Comparison of ENCODE assay signal across 13 mouse cellular contexts in the genomic region with DNA sequence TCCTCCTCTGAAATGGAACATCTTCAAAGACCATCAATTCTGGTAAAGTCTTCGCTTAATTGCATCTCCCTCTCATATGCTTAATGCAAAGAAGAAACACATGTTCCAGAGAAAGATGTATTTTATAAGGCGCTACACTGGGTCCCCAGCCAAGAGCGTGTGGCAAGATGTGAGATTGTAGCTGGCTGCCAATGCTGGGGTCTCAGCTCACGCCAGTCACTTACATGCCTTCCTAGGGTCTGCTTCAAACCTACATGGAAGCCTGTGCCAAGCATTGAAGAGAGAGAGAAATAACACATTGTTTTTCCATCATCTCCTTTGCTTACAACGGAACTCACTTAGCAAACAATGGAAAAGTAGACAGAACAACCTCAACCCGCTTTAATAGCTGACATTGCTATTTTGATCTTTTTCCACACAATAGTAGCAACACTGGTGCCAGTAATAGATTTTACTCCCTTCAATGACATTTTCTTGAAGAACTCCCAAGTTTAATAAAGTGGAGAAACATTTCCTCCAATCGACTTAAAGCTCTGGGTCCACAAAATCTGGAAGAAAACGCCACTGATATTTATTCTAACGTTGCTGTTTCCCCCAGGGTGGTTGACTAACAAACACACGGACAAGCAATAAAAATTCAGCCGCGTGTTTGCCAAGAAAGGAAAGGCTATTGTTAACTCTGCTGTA.
DNase-seq lines count a peak whose midpoint lies in the region; ATAC-seq and TF ChIP-seq lines count a peak whose summit lies in the region.
"Had no signal": no experiment of that assay in that cellular context is flagged by ENCODE, and none has a peak within 500 bp of the region (broad histone marks: within the 10 kb centered on the region; RNA-seq: fewer than 3 reads in every experiment).

No protein-coding gene starts in this region.

- DNase-seq in forebrain, embryonic 14.5 days (ENCODE audit: low spot score): peak; percentile 24
- no peak for DNase-seq in forebrain, embryonic 10.5 days (ENCODE audit: extremely low spot score, low spot score)
- peak; percentile 69 for DNase-seq in kidney, postnatal 0 days (ENCODE audit: low spot score)
- DNase-seq in kidney, adult 11 months: no peak
- DNase-seq in midbrain, embryonic 11.5 days (ENCODE audit: low spot score, missing footprints): peak; percentile 69
- DNase-seq in limb, embryonic 14.5 days (ENCODE audit: low spot score): peak; percentile 86
- DNase-seq: adrenal gland, postnatal 25 days; kidney, adult 8-10 months; right cerebral cortex, adult 18-20 months; thymus, postnatal 14 days had no signal

- WGBS in forebrain, embryonic 14.5 days: 70% methylated on average over 12 of the region's 12 CpGs
- 91% methylated on average over 12 of the region's 12 CpGs for WGBS in forebrain, embryonic 10.5 days
- WGBS in kidney, postnatal 0 days: 58% methylated on average over 12 of the region's 12 CpGs
- 88% methylated on average over 12 of the region's 12 CpGs for WGBS in midbrain, embryonic 11.5 days
- WGBS in midbrain, embryonic 13.5 days: 85% methylated on average over 12 of the region's 12 CpGs
- WGBS in limb, embryonic 14.5 days: 39% methylated on average over 12 of the region's 12 CpGs
- WGBS in hindbrain, embryonic 12.5 days: 87% methylated on average over 12 of the region's 12 CpGs

- no peaks in the 10 kb centered on the region for H3K36me3 ChIP-seq in forebrain, embryonic 14.5 days (ENCODE audit: control insufficient read depth, insufficient read depth, low read length)
- H3K36me3 ChIP-seq in forebrain, embryonic 10.5 days (replicated peaks): no peaks in the 10 kb centered on the region
- no peaks in the 10 kb centered on the region for H3K36me3 ChIP-seq in kidney, postnatal 0 days (ENCODE audit: insufficient read depth, low read length)
- H3K36me3 ChIP-seq in midbrain, embryonic 11.5 days (ENCODE audit: control insufficient read depth, insufficient read depth, low read length): no peaks in the 10 kb centered on the region
- no peaks in the 10 kb centered on the region for H3K36me3 ChIP-seq in midbrain, embryonic 13.5 days
- no peaks in the 10 kb centered on the region for H3K36me3 ChIP-seq in limb, embryonic 14.5 days (ENCODE audit: control insufficient read depth, insufficient read depth, low read length)
- no peaks in the 10 kb centered on the region for H3K36me3 ChIP-seq in hindbrain, embryonic 12.5 days

- H3K9me3 ChIP-seq in forebrain, embryonic 14.5 days (replicated peaks; ENCODE audit: control insufficient read depth, low read length): no peaks in the 10 kb centered on the region
- no peaks in the 10 kb centered on the region for H3K9me3 ChIP-seq in forebrain, embryonic 10.5 days
- H3K9me3 ChIP-seq in kidney, postnatal 0 days (replicated peaks; ENCODE audit: low read length): no peaks in the 10 kb centered on the region
- no peaks in the 10 kb centered on the region for H3K9me3 ChIP-seq in midbrain, embryonic 11.5 days (ENCODE audit: control insufficient read depth, low read length)
- no peaks in the 10 kb centered on the region for H3K9me3 ChIP-seq in midbrain, embryonic 13.5 days
- no peaks in the 10 kb centered on the region for H3K9me3 ChIP-seq in limb, embryonic 14.5 days (ENCODE audit: control insufficient read depth, low read length)
- H3K9me3 ChIP-seq in hindbrain, embryonic 12.5 days (replicated peaks): no peaks in the 10 kb centered on the region

- H3K27me3 ChIP-seq in forebrain, embryonic 14.5 days (replicated peaks; ENCODE audit: control insufficient read depth, insufficient read depth, low read length): no peaks in the 10 kb centered on the region
- no peaks in the 10 kb centered on the region for H3K27me3 ChIP-seq in forebrain, embryonic 10.5 days (ENCODE audit: poor library complexity, severe bottlenecking)
- H3K27me3 ChIP-seq in kidney, postnatal 0 days (ENCODE audit: insufficient read depth, low read length): no peaks in the 10 kb centered on the region
- no peaks in the 10 kb centered on the region for H3K27me3 ChIP-seq in midbrain, embryonic 11.5 days (ENCODE audit: control insufficient read depth, insufficient read depth, low read length)
- no peaks in the 10 kb centered on the region for H3K27me3 ChIP-seq in midbrain, embryonic 13.5 days
- H3K27me3 ChIP-seq in limb, embryonic 14.5 days (ENCODE audit: control insufficient read depth, insufficient read depth, low read length): no peaks in the 10 kb centered on the region
- no peaks in the 10 kb centered on the region for H3K27me3 ChIP-seq in hindbrain, embryonic 12.5 days

- TF ChIP-seq POLR2A in limb, embryonic 14.5 days (IDR thresholded peaks at IDR 0.05; ENCODE audit: borderline replicate concordance, extremely low read depth, insufficient read depth, insufficient read length): no peak

- no peak overlapping the region for H3K27ac ChIP-seq in forebrain, embryonic 14.5 days (ENCODE audit: low read depth, low read length)
- H3K27ac ChIP-seq in forebrain, embryonic 10.5 days: no peak overlapping the region
- H3K27ac ChIP-seq in kidney, postnatal 0 days: 0 out of 2 replicates have a peak overlapping the region, but pooled peaks have one; percentile 19
- H3K27ac ChIP-seq in midbrain, embryonic 11.5 days (ENCODE audit: low read depth, low read length): no peak overlapping the region
- H3K27ac ChIP-seq in midbrain, embryonic 13.5 days: no peak overlapping the region
- H3K27ac ChIP-seq in limb, embryonic 14.5 days (replicated peaks; ENCODE audit: low read depth, low read length): peak overlapping the region; percentile 76
- no peak overlapping the region for H3K27ac ChIP-seq in hindbrain, embryonic 12.5 days
- H3K27ac ChIP-seq: liver, embryonic 14.5 days had no signal

- H3K4me2 ChIP-seq in forebrain, embryonic 14.5 days (ENCODE audit: low read length): no peak overlapping the region
- H3K4me2 ChIP-seq in kidney, postnatal 0 days (ENCODE audit: low read length): no peak overlapping the region
- H3K4me2 ChIP-seq in midbrain, embryonic 11.5 days: no peak overlapping the region
- no peak overlapping the region for H3K4me2 ChIP-seq in midbrain, embryonic 13.5 days (replicated peaks)
- H3K4me2 ChIP-seq in limb, embryonic 14.5 days (replicated peaks; ENCODE audit: low read depth, low read length, severe bottlenecking): no peak overlapping the region
- H3K4me2 ChIP-seq in hindbrain, embryonic 12.5 days (replicated peaks): no peak overlapping the region

- no peaks in the 10 kb centered on the region for H3K4me1 ChIP-seq in forebrain, embryonic 14.5 days (ENCODE audit: control insufficient read depth, insufficient read depth, low read length)
- no peaks in the 10 kb centered on the region for H3K4me1 ChIP-seq in forebrain, embryonic 10.5 days
- H3K4me1 ChIP-seq in kidney, postnatal 0 days (replicated peaks; ENCODE audit: insufficient read depth, low read length): no peaks in the 10 kb centered on the region
- H3K4me1 ChIP-seq in midbrain, embryonic 11.5 days (ENCODE audit: control insufficient read depth, insufficient read depth, low read length): no peaks in the 10 kb centered on the region
- no peaks in the 10 kb centered on the region for H3K4me1 ChIP-seq in midbrain, embryonic 13.5 days (replicated peaks)
- peaks cover 7% of the 10 kb centered on the region; the same call in 1 of the 2 replicates for H3K4me1 ChIP-seq in limb, embryonic 14.5 days (ENCODE audit: control insufficient read depth, insufficient read depth, low read length)
- H3K4me1 ChIP-seq in hindbrain, embryonic 12.5 days: no peaks in the 10 kb centered on the region

- no peak overlapping the region for H3K9ac ChIP-seq in forebrain, embryonic 14.5 days (ENCODE audit: low read length)
- H3K9ac ChIP-seq in kidney, postnatal 0 days (ENCODE audit: low read depth, low read length): no peak overlapping the region
- H3K9ac ChIP-seq in midbrain, embryonic 11.5 days (ENCODE audit: low read length): no peak overlapping the region
- H3K9ac ChIP-seq in midbrain, embryonic 13.5 days (replicated peaks): no peak overlapping the region
- H3K9ac ChIP-seq in limb, embryonic 14.5 days (ENCODE audit: low read depth, low read length, severe bottlenecking): no peak overlapping the region
- H3K9ac ChIP-seq in hindbrain, embryonic 12.5 days: no peak overlapping the region
- H3K9ac ChIP-seq: liver, embryonic 14.5 days had no signal

- no peak for ATAC-seq in forebrain, embryonic 14.5 days
- no peak for ATAC-seq in kidney, postnatal 0 days (replicated peaks; ENCODE audit: low FRiP score, low read depth)
- no peak for ATAC-seq in midbrain, embryonic 11.5 days (ENCODE audit: low FRiP score)
- ATAC-seq in midbrain, embryonic 13.5 days: no peak
- ATAC-seq in limb, embryonic 14.5 days (ENCODE audit: low FRiP score, low read depth): peak; percentile 73
- ATAC-seq in hindbrain, embryonic 12.5 days (ENCODE audit: low FRiP score): no peak

- no peak for TF ChIP-seq CTCF in kidney, postnatal 0 days (IDR thresholded peaks at IDR 0.05; ENCODE audit: low read depth)

- no peak overlapping the region for H3K4me3 ChIP-seq in forebrain, embryonic 14.5 days (ENCODE audit: low read depth, low read length)
- no peak overlapping the region for H3K4me3 ChIP-seq in forebrain, embryonic 10.5 days
- no peak overlapping the region for H3K4me3 ChIP-seq in kidney, postnatal 0 days (replicated peaks; ENCODE audit: low read depth, low read length)
- H3K4me3 ChIP-seq in midbrain, embryonic 11.5 days (ENCODE audit: low read depth, low read length): no peak overlapping the region
- H3K4me3 ChIP-seq in midbrain, embryonic 13.5 days (replicated peaks): no peak overlapping the region
- H3K4me3 ChIP-seq in limb, embryonic 14.5 days (replicated peaks; ENCODE audit: low read length): no peak overlapping the region
- no peak overlapping the region for H3K4me3 ChIP-seq in hindbrain, embryonic 12.5 days

Comparison
In these comparisons a context has a peak if more than half of its experiments do, and no peak if none do; other contexts are left out.
1. DNase-seq: peak in forebrain, embryonic 14.5 days (single experiment), kidney, postnatal 0 days (single experiment), midbrain, embryonic 11.5 days (single experiment) and limb, embryonic 14.5 days (single experiment); none in forebrain, embryonic 10.5 days (single experiment) and kidney, adult 11 months (single experiment).
2. H3K27ac ChIP-seq: peak in kidney, postnatal 0 days (single experiment) and limb, embryonic 14.5 days (single experiment); none in forebrain, embryonic 14.5 days (single experiment), forebrain, embryonic 10.5 days (single experiment), midbrain, embryonic 11.5 days (single experiment), midbrain, embryonic 13.5 days (single experiment) and hindbrain, embryonic 12.5 days (single experiment).